Mouse (Mus musculus) kidney, embryonic 15.5 days (tissue): ENCODE measurements around the gene Gpr62. TPM values are rescaled to one million over a fixed set of nuclear protein-coding genes. Genes with fewer than 3 reads are reported as not detected.

Experiments used
- ATAC-seq: fragments of 200-750 bp; cut with Nextera tagmentation; replicated peaks from 2 replicates; pipeline ENCODE4 v1.8.0; 2017; ENCODE audit warnings: moderate TSS enrichment; ENCODE audit not compliant: low FRiP score
- H3K27ac ChIP-seq: fragments of 300-500 bp; sonication (generic); 2 replicates; pipeline ENCODE4 v1.5.1; 2015; ENCODE audit warnings: mild to moderate bottlenecking, inconsistent platforms
- H3K27me3 ChIP-seq: fragments of 300-500 bp; sonication (generic); 2 replicates; pipeline ENCODE4 v1.6.1; 2015; ENCODE audit warnings: inconsistent platforms
- H3K36me3 ChIP-seq: fragments of 300-500 bp; sonication (generic); 2 replicates; pipeline ENCODE4 v1.6.1; 2015; ENCODE audit warnings: inconsistent platforms
- H3K4me1 ChIP-seq: fragments of 300-500 bp; sonication (generic); 2 replicates; pipeline ENCODE4 v1.6.1; 2015; ENCODE audit warnings: inconsistent platforms
- H3K4me2 ChIP-seq: fragments of 300-500 bp; sonication (generic); 2 replicates; pipeline ENCODE4 v1.6.1; 2015; ENCODE audit warnings: moderate library complexity, mild to moderate bottlenecking, inconsistent platforms
- H3K4me3 ChIP-seq: fragments of 300-500 bp; sonication (generic); replicated peaks from 2 replicates; pipeline ENCODE4 v1.5.1; 2015; ENCODE audit warnings: mild to moderate bottlenecking, inconsistent platforms
- H3K9ac ChIP-seq: fragments of 300-500 bp; sonication (generic); 2 replicates; pipeline ENCODE4 v1.6.1; 2015; ENCODE audit warnings: mild to moderate bottlenecking, inconsistent platforms
- H3K9me3 ChIP-seq: fragments of 300-500 bp; sonication (generic); replicated peaks from 2 replicates; pipeline ENCODE4 v1.6.1; 2016; ENCODE audit warnings: inconsistent platforms
- WGBS: fragments of 180-500 bp; shearing (Covaris S2); methylation state at CpG from one replicate; pipeline ENCODE4 v1.1.7; 2015; ENCODE audit warnings: mixed read lengths; 5-methylcytosine and 5-hydroxymethylcytosine counted together
- polyA plus RNA-seq: library from polyadenylated mRNA; unstranded; fragments of >200 nt; fragmentation: Nextera tagmentation; extraction: Ambion mirVana; gene quantifications from 2 replicates; pipeline ENCODE4 v1.2.1, GENCODE M21; 2015

Gpr62 gene
- polyA plus RNA-seq, 1 experiment from 2014 or later = 0.47 TPM

DNA sequence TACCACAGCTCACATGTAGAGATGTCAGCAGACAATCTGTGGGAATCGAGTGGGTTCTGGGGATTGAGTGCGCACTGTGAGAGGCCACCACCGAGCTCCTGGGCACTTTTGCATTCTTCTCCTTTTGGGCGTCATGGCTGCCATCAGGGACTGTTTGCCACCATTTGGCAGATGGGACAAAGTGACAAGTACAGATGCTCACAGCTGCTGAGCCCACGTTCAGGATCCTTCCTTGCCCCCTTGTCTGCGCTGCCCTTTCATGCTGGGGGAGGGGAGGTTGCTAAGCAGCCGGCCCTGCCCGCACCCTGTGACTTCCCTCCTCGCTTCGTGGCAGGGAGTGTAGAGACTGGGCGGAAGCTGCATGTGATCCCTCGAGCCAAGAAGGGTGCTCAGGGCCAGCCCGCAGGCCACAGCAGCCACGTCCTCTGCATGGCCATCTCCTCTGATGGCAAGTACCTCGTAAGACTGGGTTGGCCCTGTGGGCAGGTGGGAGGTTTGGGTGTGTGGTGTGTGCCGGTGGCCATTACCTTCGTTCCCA, 16.9 kb upstream of the Gpr62 start:
- no peaks in the 10 kb centered on the region for H3K27me3 ChIP-seq
- no peak overlapping the region for H3K4me3 ChIP-seq
- peaks cover 62% of the 10 kb centered on the region for H3K36me3 ChIP-seq
- H3K4me2 ChIP-seq = no peak overlapping the region
- 86% methylated on average over 17 of the region's 17 CpGs for WGBS
- H3K9me3 ChIP-seq = no peaks in the 10 kb centered on the region
- peaks cover 7% of the 10 kb centered on the region for H3K4me1 ChIP-seq
- no peak for ATAC-seq
- H3K27ac ChIP-seq = no peak overlapping the region
- no peak overlapping the region for H3K9ac ChIP-seq

DNA sequence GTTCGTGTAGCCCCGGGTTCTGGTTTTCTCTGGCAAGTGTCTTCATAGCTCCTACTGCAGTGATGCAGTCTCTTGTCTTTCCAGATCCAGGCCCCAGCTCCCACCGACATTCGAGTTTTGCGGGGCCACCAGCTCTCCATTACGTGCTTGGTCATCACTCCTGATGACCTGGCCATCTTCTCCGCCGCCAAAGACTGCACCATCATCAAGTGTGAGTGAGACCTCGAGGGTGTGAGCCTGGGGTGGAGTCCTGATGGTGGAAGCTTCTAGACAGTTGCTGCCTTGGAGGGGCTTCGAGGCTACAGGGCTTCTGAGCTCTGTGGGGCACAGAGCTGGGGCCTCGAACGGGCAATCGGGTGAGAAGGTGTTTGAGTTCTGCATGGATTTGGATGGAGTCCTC, 15.9 kb upstream of the Gpr62 start:
- H3K4me2 ChIP-seq = no peak overlapping the region
- H3K4me1 ChIP-seq = peaks cover 10% of the 10 kb centered on the region
- no peak overlapping the region for H3K9ac ChIP-seq
- ATAC-seq = no peak
- peaks cover 62% of the 10 kb centered on the region for H3K36me3 ChIP-seq
- H3K27me3 ChIP-seq = no peaks in the 10 kb centered on the region
- no peak overlapping the region for H3K4me3 ChIP-seq
- 92% methylated on average over 13 of the region's 13 CpGs for WGBS
- no peaks in the 10 kb centered on the region for H3K9me3 ChIP-seq
- H3K27ac ChIP-seq = no peak overlapping the region

DNA sequence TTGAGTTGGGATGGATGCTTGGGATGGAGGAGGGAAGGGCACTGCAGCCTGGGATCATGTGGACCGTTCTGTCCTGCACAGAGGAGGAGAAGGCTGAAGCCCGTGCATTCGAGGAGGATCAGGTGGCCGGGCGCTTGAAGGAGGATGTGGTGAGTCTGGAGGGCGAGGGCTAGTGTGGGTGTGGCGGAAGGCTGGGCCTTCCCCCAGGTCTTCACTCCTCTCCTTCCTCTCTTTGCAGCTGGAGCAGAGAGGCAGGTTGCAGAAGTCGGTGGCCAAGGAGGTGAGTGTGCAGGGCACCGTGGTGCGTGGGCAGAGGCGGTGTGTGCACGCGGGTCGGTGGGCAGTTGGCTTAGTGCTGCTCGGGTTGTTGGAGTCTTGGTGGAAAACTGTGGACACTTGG, 15.3 kb upstream of the Gpr62 start:
- no peak overlapping the region for H3K4me2 ChIP-seq
- no peak for ATAC-seq
- H3K27ac ChIP-seq = no peak overlapping the region
- H3K27me3 ChIP-seq = no peaks in the 10 kb centered on the region
- peaks cover 16% of the 10 kb centered on the region for H3K4me1 ChIP-seq
- peaks cover 56% of the 10 kb centered on the region for H3K36me3 ChIP-seq
- H3K9ac ChIP-seq = no peak overlapping the region
- H3K4me3 ChIP-seq = no peak overlapping the region
- WGBS = 87% methylated on average over 15 of the region's 15 CpGs
- H3K9me3 ChIP-seq = no peaks in the 10 kb centered on the region

DNA sequence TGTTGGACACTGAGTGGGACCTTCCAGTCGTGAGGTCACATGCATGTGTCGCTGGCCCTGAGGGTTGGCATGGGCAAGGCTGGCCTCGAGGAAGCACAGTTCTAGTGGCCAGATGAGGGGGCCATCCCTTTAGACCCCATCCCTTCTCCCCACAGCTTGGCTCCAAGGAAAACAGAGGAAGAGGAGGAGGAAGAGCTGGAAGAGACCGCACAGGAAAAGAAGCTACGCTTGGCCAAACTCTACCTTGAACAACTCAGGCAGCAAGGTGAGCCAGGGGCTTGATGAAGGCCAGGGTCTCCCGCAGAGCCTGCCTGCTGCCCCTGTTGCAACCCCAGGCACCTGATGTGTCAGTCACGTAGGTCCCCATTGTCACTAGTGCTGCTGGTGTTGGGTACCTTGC, 14.8 kb upstream of the Gpr62 start:
- Histone ChIP-seq H3K9ac (no peak overlapping the region), H3K36me3 (peaks cover 51% of the 10 kb centered on the region), H3K4me1 (peaks cover 21% of the 10 kb centered on the region), H3K4me2 (no peak overlapping the region), H3K27me3 (no peaks in the 10 kb centered on the region), H3K9me3 (no peaks in the 10 kb centered on the region), H3K27ac (no peak overlapping the region), H3K4me3 (no peak overlapping the region)
- ATAC-seq = no peak
- 92% methylated on average over 7 of the region's 7 CpGs for WGBS

DNA sequence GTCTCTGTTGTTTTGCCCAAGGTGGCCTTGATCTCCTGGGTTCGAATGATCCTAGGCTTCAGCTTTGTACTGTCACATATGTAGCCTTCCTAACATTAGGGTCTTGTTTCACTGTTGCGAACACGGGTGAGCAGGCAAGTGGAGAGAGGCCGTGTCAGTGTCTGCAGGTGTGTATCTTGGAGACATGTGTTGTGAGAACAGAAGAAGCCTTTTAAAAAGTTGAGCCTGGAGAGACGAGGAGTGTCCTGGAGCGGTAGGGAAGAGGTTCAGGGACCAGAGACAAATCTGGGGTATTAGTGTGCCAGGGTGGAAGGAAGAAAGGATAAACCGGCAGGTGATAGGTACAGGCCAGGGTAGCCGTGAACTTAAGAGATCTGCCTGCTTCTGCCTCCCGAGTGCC, 12.4 kb upstream of the Gpr62 start:
- H3K4me1 ChIP-seq = peaks cover 45% of the 10 kb centered on the region
- no peaks in the 10 kb centered on the region for H3K27me3 ChIP-seq
- H3K9me3 ChIP-seq = no peaks in the 10 kb centered on the region
- ATAC-seq = no peak
- peak overlapping the region; percentile 76 for H3K4me3 ChIP-seq
- peak overlapping the region; percentile 86 for H3K4me2 ChIP-seq
- peak overlapping the region; percentile 65 for H3K9ac ChIP-seq
- WGBS = 73% methylated on average over 9 of the region's 9 CpGs
- no peak overlapping the region for H3K27ac ChIP-seq
- H3K36me3 ChIP-seq = peaks cover 27% of the 10 kb centered on the region

DNA sequence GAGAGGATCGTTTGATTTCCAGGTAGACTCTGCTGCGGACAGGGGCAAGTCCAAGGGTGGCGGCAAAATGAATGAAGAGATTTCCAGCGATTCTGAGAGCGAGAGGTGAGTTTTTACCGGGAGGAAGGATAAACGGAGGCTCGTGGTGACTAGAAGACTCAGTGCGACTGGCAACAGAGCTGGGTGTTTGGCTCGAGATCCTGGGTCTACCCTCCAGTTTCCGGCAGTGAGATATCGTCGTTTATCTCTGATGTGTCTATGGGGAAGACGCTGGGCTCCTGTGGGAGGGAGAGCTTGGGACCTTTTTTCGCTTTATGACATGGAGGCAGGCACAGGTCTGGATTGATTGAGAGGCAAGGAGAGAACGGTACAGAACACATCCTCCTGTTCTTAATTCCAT, 11.9 kb upstream of the Gpr62 start:
- peak overlapping the region; percentile 86 for H3K4me2 ChIP-seq

DNA sequence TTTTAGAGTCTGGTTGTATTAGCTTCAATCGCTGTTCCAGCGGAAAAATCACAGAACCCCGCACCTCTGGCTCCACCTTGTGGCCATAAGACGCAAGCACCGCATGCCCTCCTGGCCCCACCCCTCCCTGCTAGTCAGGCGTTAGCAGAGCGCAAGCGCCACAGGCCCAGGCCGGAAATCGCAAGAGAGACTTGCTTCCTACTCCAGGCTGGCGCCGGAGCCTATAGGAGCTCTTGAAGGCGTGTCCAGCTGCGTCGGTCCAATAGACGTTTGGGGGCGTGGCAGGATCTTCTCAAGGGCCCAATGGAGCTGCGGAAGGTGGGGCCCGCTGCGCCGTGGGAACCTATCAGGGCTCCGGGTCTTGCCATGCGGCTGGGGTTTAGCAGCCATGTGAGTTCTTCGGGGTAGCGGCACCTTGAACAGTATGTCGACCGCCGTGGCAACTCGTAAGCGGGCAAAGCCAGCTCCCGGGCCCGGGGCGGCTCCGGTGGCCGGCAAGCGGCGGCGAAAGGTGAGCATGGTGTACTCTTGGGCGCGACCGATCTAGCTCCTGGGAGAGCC, 11.3 kb upstream of the Gpr62 start, which contains the start of gene Parp3:
Gene Parp3, minus strand, starts transcription at position 26 of the 561 bp plus-strand sequence.
- Histone ChIP-seq H3K36me3 (peaks cover 16% of the 10 kb centered on the region), H3K4me3 (peak within 1 kb of the TSS; percentile 76), H3K27ac (peak within 1 kb of the TSS; percentile 83), H3K9me3 (no peaks in the 10 kb centered on the region), H3K27me3 (no peaks in the 10 kb centered on the region), H3K4me1 (peaks cover 53% of the 10 kb centered on the region), H3K4me2 (peak within 1 kb of the TSS; percentile 86), H3K9ac (peak within 1 kb of the TSS; percentile 65)
- WGBS = 0% methylated on average over 40 of the region's 41 CpGs
- ATAC-seq = peak; percentile 98

More for the DNA sequence above, 11.9 kb upstream of the Gpr62 start:
- WGBS = 3% methylated on average over 16 of the region's 16 CpGs
- Histone ChIP-seq H3K9ac (peak overlapping the region; percentile 65), H3K27me3 (no peaks in the 10 kb centered on the region), H3K36me3 (peaks cover 22% of the 10 kb centered on the region), H3K4me1 (peaks cover 47% of the 10 kb centered on the region), H3K27ac (0 out of 2 replicates have a peak overlapping the region, but pooled peaks have one; percentile 16), H3K4me3 (peak overlapping the region; percentile 76), H3K9me3 (no peaks in the 10 kb centered on the region)
- no peak for ATAC-seq

DNA sequence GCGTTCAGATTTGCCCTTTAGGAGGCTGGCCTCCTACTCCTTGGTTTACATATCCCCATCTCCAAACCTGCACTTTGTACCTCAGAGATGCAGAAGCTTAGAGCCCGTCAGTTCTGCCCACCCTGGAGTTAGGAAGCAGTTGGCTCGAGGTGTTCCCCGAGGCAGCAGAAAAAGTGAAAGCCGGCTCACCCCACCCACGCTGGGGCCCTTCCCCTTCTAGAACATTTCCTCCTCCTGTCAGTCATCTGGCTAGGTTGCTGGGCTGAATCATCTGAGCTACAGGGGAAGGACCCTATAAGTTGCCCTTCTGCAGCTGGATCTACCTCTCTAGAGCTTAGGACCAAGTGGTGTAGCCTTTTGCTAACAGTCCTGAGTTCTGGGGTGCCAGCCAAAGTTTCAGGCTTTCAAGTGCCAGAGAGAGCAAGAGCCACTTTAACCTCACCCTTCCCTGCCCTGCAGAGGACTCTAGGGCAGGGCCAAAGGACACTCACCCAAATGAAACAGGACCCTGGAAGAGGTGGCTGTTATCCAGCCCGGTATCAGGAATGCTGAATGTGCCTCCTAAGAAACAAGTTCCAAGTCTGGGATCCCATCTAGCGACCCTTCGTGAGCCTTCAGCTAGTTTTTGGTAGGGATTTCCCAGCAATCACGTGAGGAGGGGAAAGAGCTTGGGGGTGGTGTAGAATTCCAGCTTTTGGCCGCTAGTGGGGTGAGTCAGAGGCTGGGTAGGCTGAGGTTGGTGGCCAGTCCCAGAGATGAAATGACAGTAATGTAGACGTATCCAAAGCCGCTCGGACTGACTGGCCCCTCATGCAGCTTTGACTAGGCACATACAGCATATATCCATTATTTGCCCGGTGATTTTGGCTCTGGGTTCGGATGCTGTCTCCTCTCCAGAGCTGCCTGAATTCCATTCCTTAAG, 10.5 kb upstream of the Gpr62 start:
- Histone ChIP-seq H3K4me1 (peaks cover 61% of the 10 kb centered on the region), H3K27ac (peak overlapping the region; percentile 83), H3K4me2 (peak overlapping the region; percentile 86), H3K36me3 (peaks cover 11% of the 10 kb centered on the region), H3K4me3 (peak overlapping the region; percentile 76), H3K9me3 (no peaks in the 10 kb centered on the region), H3K9ac (0 out of 2 replicates have a peak overlapping the region, but pooled peaks have one; percentile 18), H3K27me3 (no peaks in the 10 kb centered on the region)
- ATAC-seq = peak; percentile 41
- 22% methylated on average over 16 of the region's 16 CpGs for WGBS

DNA sequence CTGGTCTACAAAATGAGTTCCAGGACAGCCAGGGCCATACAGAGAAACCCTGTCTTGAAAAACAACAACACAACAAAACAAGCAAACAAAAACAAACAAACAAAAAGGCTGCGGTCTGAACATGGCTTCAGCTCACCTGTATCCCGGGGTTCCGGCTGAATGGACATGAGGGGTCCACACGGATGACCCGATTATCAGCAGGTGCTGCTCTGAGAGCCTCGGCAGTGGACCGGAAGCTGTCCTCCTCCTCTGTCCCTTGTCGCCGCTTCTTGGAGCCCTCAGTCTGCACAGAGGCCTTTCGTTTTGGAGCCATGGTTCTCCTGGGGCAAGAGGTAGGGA, 9.9 kb upstream of the Gpr62 start, which contains the start of gene Rrp9:
Gene Rrp9, plus strand, starts transcription at position 301 of the 339 bp plus-strand sequence.
- Histone ChIP-seq H3K9me3 (no peaks in the 10 kb centered on the region), H3K27ac (peak within 1 kb of the TSS; percentile 83), H3K9ac (0 out of 2 replicates have a peak within 1 kb of the TSS, but pooled peaks have one; percentile 18), H3K4me2 (peak within 1 kb of the TSS; percentile 86), H3K4me1 (peaks cover 63% of the 10 kb centered on the region), H3K4me3 (peak within 1 kb of the TSS; percentile 76), H3K27me3 (no peaks in the 10 kb centered on the region), H3K36me3 (peaks cover 5% of the 10 kb centered on the region)
- ATAC-seq = no peak
- 86% methylated on average over 10 of the region's 10 CpGs for WGBS

DNA sequence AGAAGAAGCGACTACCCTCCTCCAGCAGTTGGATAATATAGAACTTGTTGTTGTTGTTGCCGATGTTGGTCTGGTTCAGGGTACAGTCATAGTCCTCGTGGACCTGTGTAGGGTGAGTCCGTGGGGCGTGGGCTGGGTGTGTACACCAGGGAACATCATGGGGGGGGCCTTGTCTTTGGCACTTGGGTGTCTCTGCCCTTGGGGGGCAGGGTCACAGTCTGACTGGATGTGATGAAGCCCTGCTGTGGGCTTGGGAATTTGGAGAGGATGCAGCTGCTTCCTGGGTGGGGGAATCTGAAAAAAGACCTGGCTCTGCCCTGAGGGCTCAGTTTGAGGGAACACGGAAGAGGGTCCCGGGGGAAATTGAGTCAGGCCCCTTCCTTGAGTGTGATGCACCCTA, 9.3 kb upstream of the Gpr62 start:
- H3K27me3 ChIP-seq = no peaks in the 10 kb centered on the region
- no peak overlapping the region for H3K27ac ChIP-seq
- no peak for ATAC-seq
- H3K4me3 ChIP-seq = no peak overlapping the region
- H3K4me1 ChIP-seq = peaks cover 63% of the 10 kb centered on the region
- WGBS = 66% methylated on average over 7 of the region's 7 CpGs
- no peaks in the 10 kb centered on the region for H3K9me3 ChIP-seq
- H3K36me3 ChIP-seq = no peaks in the 10 kb centered on the region
- no peak overlapping the region for H3K9ac ChIP-seq
- peak overlapping the region; percentile 39 for H3K4me2 ChIP-seq

DNA sequence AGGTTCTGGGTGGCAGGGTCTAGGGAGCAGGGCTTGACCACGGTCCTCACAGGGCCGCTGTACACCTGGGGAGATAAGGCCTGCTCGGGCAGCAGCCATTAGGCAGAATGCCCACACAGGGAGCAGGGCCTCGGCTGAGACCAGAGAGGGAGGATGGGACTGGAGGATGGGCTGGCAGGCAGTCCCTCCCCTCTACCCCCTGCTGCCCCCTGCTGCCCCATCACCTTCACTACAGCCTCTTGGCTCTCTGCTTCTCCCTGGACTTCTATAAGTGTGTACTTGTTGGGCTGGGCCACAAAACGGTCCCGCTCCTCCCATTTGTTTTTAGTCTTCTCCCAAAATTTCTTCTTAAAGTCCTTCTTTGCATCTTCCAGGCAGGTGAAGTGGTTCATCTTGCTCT, 8.7 kb upstream of the Gpr62 start:
- H3K4me1 ChIP-seq = peaks cover 63% of the 10 kb centered on the region
- H3K4me2 ChIP-seq = peak overlapping the region; percentile 39
- no peaks in the 10 kb centered on the region for H3K36me3 ChIP-seq
- 7% methylated on average over 6 of the region's 6 CpGs for WGBS
- H3K9ac ChIP-seq = peak overlapping the region; percentile 8; the same call in 1 of the 2 replicates
- H3K4me3 ChIP-seq = no peak overlapping the region
- H3K9me3 ChIP-seq = no peaks in the 10 kb centered on the region
- no peaks in the 10 kb centered on the region for H3K27me3 ChIP-seq
- peak overlapping the region; percentile 19; the same call in 1 of the 2 replicates for H3K27ac ChIP-seq
- ATAC-seq = 0 out of 2 replicates have a peak, but pooled peaks have one; percentile 5

DNA sequence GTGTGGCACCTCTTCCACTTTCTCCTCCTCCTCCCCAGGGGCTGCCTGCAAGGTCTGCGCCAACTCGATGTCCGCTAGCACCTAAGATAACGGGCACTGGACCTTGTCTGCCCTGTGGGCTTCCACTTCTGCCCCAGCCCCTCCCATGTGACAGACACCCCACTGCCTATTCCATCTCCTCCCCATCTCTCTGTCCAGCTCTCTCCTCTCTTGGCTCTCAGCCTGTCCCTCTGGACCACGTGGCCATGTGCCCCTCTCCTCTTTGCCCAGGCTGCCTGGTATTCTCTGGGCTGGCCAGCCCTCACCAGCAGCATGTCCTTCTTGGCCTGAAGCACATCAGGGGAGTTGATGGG, 8.0 kb upstream of the Gpr62 start:
- no peak overlapping the region for H3K27ac ChIP-seq
- no peak overlapping the region for H3K4me2 ChIP-seq
- no peaks in the 10 kb centered on the region for H3K9me3 ChIP-seq
- H3K4me1 ChIP-seq = peaks cover 63% of the 10 kb centered on the region
- H3K36me3 ChIP-seq = no peaks in the 10 kb centered on the region
- WGBS = 74% methylated on average over 5 of the region's 5 CpGs
- ATAC-seq = no peak
- H3K9ac ChIP-seq = 0 out of 2 replicates have a peak overlapping the region, but pooled peaks have one; percentile 8
- H3K27me3 ChIP-seq = no peaks in the 10 kb centered on the region
- H3K4me3 ChIP-seq = no peak overlapping the region
